Mouse (Mus musculus) T-cell, adult 2 months (primary cell): ENCODE data around the gene Metrn.
"Not testable (repeated sequence)": the region's sequence is repeated elsewhere in the genome, so short reads cannot be mapped to it uniquely, and the experiment has no call there.

Experiments used
- DNase-seq: peaks from one replicate; pipeline ENCODE4 v3.0.0; 2022; ENCODE audit warnings: low spot score

Metrn gene

DNA sequence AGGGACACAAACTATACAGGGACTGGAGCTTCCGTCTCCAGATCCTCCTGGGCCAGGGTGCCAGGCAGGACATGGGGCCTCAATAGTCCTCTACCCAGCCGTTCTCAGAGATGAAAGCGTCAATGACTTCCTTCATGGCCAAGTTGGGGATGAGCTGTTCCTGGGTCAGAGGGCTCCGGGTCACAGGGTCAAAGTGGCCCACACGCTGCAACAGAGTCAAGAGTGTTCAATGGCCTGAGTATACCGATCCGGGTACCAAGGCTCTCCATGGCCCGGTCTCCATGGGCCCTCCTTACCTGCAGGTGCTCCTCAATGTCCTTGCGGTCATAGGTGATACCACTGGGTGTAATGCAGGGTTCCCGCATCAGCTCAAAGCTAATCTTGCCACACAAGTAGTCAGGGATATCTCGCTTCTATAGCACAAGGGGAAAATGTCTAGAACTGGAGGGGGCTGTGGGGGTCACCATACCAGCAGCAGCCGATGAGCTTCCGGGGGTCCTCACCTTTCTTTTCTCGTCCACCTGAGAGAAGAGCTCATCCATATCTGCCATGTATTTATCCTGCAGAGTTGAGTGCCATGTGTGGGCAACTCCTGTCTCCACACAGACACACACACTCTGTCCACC, 34.0 kb upstream of the Metrn start:
- no peak for DNase-seq

DNA sequence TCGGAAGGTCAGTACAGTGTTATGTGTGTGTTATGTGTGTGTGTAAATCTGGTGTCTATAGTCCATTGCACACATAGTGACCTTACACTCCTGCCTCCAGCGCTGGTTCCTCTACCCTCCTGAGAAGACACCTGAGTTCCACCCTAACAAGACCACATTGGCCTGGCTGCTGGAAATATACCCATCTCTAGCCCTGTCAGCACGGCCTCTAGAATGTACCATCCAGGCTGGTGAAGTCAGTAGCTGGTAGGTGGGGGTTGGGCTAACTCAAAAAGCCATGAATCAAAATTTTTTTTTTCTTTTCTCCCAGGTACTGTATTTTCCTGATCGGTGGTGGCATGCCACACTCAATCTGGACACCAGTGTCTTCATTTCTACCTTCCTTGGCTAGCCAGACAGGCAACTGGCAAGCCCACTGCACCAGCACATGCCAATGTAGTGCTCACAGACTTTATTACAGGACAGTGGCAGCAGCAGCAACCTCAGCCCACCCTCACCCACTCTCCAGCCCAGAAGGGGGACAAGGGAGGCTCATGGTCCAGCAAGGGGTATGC, 33.3 kb upstream of the Metrn start:
- DNase-seq: no peak

DNA sequence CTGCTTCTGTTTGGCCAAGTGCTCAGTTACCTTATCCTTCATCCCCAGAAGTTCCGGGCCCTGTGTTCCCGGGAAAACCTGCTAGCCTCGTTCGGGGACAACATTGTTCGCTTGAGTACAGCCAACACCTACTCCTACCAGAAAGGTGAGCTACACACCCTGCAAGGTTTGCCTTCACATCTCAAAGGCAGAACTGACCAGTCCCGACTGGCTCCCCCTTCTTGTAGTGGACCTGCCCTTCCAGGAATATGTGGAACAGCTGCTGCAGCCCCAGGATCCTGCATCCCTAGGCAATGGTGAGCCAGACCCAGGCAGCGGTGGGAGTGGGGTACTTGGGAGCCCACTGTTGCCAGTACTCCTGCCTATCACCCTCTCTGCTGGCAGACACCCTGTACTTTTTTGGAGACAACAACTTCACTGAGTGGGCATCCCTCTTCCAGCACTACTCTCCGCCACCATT, 32.7 kb upstream of the Metrn start:
- DNase-seq: no peak

DNA sequence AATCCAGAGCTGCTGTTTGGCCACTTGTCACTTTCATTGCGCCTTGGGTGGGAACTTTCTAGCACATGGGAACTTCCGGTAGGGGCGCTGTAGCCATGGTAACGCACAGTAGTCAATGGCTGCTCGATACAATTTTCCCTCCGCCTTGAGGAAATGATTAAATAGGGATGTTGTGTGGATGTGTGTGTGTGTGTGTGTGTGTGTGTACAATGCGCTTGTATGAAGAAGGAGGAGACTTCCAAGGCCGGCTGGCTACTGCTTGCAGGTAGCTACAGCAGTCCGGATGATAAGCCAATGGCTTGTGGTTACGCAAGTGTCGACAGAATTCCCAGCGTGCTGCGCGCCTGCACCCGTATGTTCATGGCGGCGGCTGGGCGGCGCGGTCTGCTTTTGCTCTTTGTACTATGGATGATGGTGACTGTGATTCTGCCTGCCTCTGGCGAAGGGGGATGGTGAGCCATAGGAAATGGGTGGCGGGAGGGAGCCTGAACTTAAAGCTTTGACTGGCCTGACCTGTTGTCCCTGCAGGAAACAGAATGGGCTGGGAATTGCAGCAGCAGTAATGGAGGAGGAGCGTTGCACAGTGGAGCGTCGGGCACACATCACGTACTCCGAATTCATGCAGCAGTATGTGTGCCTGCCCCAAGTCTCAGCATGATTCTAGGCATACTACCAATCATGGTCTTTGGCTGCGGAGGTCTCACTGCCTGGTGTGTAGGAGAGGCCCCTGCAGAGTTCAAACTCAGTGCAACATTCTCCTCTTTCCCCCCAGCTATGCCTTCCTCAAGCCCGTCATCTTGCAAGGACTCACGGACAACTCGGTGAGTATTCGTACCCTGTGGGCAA, 32.0 kb upstream of the Metrn start, which contains the start of gene Jmjd8:
Gene Jmjd8, plus strand, starts transcription at position 156 of the 846 bp plus-strand sequence.
- peak; percentile 73 for DNase-seq

DNA sequence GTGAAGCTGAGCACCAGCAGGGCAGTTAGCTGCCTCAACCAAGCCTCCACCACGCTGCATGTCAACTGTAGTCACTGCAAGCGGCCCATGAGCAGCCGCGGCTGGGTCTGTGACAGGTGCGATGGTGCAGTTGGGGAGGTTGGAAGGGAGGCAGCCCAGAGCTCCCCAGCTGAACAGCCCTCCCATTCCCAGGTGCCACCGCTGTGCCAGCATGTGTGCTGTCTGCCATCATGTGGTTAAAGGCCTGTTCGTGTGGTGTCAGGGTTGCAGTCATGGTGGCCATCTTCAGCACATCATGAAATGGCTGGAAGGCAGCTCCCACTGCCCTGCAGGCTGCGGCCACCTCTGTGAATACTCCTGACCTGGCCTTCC, 31.3 kb upstream of the Metrn start:
- DNase-seq: no peak

DNA sequence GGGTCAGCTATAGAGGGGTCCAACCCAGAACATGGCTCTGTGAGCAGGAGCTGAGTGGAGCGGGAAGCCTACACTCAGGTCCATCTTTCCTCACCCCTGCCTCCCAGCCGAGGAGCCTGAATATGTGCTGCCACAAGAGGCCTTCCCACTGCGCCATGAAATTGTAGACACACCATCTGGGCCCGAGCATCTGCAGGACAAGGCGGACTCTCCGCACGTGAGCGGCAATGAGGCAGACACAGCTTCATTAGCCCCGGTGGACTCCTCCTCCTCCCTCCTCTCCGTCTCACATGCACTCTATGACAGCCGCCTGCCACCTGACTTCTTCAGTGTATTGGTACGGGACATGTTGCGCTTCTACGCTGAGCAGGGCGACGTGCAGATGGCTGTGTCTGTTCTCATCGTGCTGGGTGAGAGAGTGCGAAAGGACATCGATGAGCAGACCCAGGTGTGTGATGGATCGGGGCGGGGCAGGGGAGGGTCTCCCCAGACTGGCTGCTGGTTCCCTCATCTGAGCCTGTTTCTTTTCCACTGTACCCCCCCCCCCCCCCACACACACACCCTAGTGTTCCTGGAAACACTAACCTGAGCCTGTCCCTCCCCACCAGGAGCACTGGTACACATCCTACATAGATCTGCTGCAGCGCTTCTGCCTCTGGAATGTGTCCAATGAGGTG, 30.7 kb upstream of the Metrn start:
- no peak for DNase-seq

DNA sequence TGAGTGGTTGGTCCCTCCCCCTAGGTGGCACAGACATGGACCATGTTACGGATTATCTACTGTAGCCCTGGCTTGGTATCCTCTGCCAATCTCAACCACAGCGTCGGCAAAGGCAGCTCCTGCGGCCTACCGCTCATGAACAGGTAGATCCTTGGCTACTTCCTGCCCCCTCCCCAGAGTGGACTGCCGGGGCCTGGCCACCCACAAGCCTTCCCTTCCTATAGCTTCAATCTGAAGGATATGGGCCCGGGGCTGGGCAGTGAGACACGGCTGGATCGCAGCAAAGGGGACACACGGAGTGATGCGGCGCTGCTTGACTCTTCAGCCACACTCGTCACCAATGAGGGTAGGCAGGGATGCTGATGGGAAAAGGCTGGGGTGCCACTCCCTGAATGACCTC, 30.1 kb upstream of the Metrn start:
- DNase-seq: no peak

DNA sequence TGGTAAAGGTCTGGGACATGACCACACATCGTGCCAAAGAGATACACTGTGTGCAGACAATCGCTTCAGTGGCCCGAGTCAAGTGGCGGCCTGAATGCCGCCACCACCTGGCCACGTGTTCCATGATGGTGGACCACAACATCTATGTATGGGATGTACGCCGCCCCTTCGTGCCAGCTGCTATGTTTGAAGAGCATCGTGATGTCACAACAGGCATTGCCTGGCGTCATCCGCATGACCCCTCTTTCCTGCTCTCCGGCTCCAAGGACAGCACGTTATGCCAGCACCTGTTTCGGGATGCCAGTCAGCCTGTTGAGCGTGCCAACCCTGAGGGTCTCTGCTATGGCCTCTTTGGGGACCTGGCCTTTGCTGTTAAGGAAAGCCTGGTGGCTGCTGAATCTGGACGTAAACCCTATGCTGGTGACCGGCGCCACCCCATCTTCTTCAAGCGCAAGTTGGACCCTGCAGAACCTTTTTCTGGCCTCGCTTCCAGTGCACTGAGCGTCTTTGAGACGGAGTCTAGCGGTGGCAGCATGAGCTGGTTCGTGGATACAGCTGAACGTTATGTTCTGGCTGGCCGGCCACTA, 29.1 kb upstream of the Metrn start:
- DNase-seq: no peak

DNA sequence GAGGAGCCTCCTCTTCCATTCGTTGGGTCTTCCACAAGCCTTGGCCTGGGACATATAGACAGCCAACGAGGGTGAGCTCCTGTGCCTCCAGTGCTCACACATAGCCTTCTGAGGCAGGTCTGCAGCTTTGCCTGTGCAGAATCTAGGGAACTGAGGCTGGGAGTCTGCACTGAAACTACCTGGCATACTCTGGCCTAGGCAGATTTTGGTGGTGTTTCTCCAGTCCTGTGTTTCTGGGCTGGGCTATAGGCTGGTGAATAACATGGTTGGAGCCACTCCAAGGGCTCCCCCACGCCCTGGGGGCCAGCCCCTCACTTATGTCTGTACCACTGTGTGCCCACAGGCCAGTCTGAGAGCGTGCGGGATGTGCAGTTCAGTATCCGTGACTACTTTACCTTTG, 28.4 kb upstream of the Metrn start:
- no peak for DNase-seq

DNA sequence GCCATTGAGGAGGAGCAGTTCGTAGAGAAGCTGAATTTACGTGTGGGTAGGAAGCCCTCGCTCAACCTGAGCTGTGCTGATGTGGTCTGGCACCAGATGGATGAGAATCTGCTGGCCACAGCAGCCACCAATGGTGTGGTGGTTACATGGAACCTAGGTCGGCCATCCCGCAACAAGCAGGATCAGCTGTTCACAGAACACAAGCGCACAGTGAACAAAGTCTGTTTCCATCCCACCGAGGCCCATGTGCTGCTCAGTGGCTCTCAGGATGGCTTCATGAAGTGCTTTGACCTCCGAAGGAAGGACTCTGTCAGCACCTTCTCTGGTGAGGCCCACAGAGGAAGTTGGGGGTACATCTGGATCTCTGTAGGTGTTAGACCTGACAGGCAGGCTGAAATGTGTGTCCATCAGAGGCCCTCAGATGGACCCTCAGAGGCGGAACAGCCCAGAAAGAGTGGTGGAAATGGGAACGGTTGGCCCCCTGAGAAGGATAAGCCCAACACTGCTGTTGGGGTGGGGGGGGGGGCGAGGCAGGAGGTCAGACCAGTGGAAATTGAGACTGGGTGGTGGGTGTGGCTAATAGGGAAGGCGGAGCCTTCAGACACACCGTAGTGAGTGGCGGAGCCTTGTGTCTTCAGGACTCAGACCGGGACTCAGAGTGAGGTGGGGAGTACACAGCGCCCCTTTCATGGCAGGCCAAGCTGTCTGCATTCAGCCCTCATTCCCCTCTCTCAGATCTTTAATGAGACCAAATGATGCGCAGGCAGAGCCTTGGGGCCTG, 27.6 kb upstream of the Metrn start:
- no peak for DNase-seq

DNA sequence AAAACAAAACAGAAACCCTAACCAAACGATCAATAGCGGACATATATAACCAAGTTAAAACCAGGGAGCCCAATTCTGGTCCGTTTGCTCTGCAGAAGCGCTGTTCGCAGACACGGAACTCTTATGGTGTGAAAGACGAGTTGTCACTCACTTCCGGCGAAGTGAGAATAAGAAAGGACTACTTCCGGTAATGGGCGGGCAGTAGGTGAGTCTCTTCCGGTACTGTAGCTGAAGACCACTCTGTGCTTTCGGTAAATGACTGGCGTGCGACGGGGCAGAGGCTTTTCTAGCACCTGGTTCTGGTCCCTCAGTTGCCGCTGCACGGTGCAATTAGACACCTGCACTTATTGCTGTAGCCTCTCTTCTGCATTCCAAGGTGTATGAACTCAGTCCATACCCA, 26.5 kb upstream of the Metrn start, which contains the start of gene Wdr24:
Gene Wdr24, plus strand, starts transcription at position 176 of the 400 bp plus-strand sequence.
- DNase-seq: peak; percentile 82

DNA sequence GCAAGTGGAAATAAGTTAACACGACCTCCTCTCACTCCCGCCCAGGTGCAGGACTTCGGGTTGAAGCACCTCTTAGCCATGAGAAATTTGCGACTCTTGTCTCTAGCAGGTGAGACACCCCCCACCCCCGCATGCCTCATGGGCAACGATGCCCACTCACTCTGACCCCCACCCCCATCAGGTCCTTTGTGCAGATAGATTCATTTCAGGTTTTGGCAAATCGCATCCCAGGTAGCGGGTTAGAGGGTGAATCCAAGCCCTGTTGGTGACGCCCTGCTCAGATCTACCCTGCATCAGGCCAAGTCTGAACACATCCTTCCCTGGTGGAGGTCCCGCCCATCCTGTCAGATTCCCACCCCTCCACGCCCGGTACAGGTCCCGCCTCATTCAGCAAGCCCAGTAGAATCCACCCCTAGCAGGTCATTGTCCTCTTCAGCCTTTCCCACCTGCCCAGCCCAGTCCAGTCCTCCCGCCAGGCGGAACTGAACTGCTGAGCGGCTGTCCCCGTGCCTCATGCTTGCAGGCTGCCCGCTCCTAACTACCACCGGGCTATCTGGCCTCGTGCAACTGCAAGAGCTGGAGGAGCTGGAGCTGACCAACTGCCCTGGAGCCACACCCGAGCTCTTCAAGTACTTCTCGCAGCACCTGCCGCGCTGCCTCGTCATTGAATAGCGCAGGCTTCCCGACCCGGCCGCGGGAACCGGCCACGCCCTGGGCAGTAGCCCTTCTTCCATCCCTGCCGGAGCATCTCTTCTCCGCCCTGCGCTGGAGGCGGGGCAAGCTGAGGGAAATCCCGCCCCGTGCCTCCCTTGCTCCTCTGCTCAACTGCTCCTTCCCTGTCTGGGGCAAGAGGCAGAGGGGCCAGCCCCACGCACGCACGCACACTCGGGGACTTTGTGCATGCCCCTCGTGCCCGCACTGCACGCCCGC, 22.2 kb upstream of the Metrn start:
- DNase-seq: no peak

DNA sequence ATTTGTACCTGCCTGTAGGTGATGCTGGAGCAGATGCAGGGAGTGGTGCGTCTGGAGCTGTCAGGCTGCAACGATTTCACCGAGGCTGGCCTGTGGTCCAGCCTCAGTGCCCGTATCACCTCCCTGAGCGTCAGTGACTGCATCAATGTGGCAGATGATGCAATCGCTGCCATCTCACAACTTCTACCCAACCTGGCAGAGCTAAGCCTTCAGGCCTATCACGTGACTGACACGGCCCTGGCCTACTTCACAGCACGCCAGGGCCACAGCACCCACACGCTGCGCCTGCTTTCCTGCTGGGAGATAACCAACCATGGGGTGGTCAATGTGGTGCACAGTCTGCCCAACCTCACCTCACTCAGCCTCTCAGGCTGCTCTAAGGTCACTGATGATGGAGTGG, 20.7 kb upstream of the Metrn start:
- DNase-seq: no peak

DNA sequence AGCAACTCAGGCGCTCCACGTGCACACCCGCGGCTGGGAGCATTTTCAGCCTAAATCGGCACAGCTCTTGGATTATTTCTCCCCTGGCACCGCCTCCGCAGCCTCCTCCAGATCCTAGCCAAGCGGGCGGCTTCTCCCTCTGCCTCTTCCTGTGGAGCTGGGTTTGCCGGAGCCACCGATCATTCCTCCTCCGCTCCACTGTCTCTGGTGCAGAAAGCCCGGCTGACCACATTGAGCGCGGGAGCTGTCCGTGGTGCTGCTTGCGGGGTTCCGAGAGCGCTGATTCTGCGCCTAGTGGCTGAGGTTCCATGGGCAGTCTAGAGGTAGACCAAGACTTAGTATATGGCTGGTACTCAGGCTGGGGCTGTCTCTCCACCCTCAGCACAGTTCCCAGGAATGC, 16.5 kb upstream of the Metrn start:
- DNase-seq: peak; percentile 69

DNA sequence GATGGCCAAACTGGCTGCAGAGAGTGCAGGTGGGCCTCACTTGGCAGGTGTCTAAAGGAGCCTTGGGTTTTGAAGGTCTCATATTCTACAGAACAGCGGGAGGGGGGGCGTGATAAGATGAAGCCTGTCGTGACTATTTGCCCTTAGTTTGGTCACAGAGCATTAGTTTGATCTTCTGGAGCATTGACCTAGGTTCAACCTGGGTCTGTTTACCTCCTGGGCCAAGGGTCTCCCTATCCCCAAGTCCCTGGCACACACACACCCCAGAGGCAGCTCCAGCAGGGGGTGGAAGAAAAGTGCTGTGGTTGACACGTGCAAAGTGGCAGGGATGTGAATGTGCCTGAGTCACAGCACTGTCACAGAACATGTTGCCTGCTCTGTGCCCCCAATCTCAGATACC, 14.0 kb upstream of the Metrn start:
- DNase-seq: no peak

DNA sequence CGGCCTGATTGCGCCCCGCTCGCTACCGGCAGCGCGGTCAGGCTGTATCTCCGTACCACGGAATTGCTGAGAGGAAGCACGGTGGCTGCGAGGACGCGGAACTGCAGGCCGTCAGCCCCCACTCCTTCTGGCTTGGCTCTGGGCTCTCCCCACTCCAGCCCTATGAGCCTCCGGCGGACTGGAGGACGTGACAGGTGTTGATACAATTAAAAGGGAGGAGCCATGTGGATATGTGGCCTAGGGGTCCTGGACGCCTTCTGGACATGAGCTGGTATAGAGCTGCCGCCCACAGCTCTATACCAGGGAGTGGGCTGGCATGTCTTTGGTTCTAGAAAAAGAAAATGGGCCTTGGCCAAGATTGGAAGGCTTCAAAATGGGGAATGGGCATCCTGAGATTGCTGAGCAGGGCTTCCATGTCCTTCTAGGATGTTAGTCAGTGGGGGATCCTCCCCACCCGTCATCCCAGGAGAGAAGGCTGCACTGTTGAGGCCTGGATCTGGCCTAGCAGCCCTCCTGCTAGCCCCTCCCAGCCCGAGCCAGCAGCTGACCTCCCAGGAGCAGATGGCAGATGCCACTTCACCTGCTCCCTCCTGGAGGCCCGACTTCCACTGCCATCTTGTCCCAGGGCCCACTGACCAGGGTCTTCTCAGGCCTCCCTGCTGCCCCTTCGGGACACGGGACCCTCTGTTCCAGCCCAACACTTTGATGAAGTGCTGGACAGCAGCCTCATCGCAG, 12.8 kb upstream of the Metrn start:
- no peak for DNase-seq

DNA sequence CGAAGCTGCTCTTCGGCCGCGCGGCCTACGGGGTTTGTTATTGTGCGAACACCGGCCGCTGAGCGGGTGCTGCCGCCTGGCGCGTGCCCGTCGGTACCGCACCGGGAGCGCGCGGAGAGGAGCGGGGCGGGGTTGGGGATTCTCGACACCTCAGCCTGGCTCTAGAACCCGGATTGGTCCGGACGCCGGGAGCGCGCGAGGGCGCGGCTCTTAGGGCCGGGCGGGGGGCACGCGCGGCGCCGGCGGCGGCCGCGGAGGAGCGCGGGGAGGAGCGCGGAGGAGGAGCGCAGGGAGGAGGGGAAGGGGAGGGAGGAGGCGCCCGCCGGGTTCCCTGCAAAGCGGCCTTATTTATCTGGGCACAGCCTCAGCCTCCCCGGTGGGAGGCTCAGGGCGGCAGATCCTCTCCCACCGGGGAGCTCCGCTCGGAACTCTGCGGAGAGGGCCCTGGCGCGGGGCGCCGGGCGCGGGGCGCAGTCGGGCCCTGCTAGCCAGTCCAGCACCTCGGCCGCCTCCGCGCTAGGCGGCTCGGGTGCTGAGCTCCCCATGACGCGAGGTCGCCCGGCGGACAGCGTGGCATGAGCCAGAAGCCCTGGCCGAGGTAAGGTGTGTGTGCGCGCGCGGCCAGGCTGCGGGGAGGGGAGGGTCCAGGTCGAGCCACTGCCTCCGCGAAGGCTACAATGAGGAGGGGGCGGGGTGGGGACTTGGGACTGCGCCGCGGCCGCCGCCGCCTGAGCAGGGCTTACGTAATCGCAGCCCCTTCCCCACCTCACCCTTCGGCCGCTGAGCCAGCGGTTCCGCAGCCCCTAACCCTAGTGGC, 12.1 kb upstream of the Metrn start, which contains the start of gene Fbxl16:
Gene Fbxl16, plus strand, starts transcription at position 297 of the 817 bp plus-strand sequence.
- peak; percentile 23 for DNase-seq

DNA sequence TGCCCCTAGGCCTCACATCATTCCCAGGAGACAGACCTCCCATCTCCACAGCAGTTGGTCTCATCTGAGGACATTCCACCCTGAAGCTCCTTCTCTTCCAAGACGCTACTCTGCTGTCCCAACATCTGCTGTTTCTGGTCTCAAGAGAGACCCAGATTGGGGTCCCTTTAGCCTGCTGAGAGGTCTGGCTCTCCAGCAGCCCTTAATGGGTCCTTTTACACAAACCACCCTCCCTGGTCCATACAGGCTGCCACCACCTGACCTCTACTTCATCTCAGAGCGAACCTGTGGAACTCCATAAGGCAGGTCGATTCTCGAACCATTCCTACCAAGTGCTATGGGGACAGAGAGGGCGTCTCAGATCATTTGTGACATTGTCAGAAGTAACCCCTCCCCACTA, 11.1 kb upstream of the Metrn start:
- no peak for DNase-seq

DNA sequence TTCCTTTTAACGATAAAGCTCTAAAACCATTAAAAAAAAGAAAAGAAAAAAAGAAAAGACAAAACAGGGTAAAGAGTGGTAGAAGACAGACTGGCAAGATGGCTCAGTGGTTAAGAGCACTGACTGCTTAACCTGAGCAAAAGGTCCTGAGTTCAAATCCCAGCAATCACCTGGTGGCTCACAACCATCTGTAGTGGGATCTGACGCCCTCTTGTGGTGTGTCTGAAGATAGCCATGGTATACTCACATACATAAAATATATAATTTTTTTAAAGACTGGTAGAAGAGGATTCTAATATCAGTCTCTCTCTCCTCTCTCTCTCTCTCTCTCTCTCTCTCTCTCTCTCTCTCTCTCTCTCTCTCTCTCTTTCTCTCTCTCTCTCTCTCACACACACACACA, 10.5 kb upstream of the Metrn start:
- DNase-seq: not testable (repeated sequence)
